Mouse (Mus musculus) adipocyte (in vitro differentiated cells): ENCODE results near the gene Olfr777.
"Not testable (repeated sequence)": the region's sequence is repeated elsewhere in the genome, so short reads cannot be mapped to it uniquely, and the experiment has no call there.

Source experiments
- DNase-seq: peaks from one replicate; pipeline ENCODE4 v3.0.0-alpha.2; 2016; ENCODE audit warnings: low spot score

The Olfr777 gene

DNA sequence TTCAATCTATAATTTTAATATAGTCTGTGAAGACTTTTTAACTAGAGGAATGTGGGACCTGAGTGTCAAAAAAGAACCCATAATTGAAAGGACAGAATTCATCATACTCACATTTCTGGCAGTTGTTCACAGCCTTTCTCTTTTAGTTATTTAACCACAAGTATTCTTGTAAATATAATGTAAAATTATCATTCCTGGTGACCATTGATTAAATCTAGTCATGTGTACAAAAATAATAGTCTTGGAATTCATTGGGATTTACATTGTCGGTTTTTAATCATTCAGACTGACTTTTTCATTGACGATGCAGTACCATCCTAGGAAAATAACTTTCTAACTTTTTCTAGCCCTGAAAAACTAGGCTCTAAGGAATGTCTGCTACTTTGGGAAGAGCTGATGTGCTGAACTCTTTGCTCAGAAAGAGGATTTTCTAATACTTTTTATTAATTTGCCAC, at the start of gene Olfr777:
Olfr777 (minus strand) TSS at position 405 of the 455 bp plus-strand sequence.
- no peak for DNase-seq

DNA sequence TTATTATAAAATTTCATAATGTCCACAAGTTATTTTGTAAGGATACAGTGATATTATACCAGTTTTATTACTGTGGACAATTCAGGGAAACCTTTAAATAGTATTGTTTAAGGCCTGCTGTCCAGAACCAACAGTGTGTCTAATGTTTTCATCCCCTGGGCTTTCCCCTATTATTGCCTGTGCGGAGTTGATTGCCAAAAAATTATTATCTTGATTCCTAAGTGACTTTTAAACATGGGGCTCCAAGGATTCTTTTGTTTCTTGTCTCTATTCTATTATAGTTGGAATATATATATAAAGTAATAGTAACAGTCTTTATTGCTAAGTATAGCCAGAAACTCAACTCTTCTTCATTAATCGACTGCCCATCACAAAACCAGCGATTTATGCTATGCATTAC, 46.5 kb upstream of the Olfr777 start, which contains the start of gene Olfr780:
Olfr780 (plus strand) TSS at position 301 of the 400 bp plus-strand sequence.
- no peak for DNase-seq

DNA sequence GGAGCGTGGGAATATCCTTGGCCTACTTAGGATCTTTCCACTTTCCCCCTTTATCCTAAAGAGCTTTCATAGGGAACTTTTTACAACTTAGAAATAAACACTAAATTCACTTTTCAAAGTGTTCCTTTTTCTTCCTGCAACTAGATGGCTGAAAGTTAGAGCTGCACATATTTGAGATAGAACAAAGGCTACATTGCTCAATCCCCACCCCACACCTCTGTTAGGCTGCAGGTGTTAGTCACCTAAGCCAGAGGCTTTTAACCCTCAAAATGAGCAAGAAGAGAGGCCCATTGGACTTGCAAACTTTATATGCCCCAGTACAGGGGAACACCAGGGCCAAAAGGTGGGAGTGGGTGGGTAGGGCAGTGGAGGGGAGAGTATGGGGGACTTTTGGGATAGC, 42.2 kb upstream of the Olfr777 start:
- not testable (repeated sequence) for DNase-seq

DNA sequence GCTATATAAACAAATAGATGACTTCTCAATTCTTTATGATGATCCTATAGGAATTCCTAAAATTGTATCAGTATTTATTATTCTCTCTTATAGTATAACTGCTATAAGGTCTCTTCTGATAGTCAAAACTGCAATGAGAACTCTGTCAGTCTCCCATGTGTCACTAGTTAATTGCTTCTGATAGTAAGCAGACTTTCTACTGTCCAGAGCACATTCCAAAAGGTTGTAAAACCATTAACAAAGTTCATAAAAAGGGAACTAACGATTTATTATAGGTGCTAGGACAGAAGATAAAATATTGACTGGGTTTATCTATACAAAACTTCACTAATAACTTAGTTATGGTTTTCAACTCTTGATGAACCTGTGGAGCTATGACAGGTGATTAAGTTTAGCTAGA, 41.7 kb upstream of the Olfr777 start:
- not testable (repeated sequence) for DNase-seq

DNA sequence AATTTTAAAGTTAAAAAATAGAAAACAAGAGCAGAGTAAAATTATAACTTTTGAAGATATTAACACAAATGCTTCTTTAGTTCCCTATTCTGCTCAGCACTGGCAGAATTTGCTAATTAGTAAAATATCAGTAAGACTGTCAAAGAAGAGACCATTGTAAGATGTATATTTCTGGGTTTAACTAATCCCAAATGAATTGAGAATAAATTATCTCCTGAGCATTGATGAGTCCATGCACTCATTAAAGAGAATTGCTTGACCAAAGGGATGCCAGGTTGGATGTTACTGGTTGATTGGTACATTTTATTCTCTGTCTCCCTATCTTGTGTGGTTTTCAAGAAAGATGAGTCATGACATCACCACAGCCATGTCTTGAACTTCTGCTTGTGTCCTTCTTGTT, 12.5 kb downstream of the Olfr777 start, which contains the start of gene Olfr776:
Olfr776 (plus strand) TSS at position 301 of the 400 bp plus-strand sequence.
- no peak for DNase-seq

DNA sequence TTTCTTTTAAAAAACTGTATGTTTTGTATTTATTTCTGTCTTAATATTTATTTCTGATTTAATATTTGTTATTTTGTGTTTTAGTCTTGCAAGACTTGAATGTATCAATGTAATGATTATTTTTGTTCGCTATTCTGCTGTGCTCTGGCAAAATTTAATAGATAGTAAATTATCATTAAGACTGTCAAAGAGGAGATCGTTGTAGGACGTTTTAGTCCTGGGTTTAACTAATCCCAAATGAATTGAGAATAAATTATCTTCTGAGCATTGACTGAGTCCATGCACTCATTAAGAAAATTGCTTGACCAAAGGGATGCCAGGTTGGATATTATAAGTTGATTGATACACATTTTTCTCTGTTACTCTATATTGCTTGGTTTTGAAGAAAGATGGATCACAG, 23.2 kb downstream of the Olfr777 start, which contains the start of gene Olfr775:
Olfr775 (plus strand) TSS at position 301 of the 400 bp plus-strand sequence.
- no peak for DNase-seq

DNA sequence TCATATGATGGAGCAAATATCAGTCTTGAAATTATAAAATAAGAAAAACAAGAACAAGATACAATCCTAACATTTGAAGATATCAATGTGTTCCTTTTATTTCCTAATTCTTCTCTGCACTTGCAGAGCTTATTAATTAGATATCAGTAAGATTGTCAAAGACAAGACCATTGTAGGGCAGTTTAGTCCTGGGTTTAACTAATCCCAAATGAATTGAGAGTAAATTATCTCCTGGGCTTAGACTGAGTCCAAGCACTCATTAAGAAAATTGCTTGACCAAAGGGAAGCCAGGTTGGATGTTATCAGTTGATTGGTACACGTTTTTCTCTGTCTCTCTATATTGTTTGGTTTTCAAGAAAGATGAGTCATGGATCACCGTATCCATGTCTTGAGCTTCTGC, 35.4 kb downstream of the Olfr777 start, which contains the start of gene Olfr774:
Olfr774 (plus strand) TSS at position 301 of the 400 bp plus-strand sequence.
- DNase-seq: no peak

DNA sequence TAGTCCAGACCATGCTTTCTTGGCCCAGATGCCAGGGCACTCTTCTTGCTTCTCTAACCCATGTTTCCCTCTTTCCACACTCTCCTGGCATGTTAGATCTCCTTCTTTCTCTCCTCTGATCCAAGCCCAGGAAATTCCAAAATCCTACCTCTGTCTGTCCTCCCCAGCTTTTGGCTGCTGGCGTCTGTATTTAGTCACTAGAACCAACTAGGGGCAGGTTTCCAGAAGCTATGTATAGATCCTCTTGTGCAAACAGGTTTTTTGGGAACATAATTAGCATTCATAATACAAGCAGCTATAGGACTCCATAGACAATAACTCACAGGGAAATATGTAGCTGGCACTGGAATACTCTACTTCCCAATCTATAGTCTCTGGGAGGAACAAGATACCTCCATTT, 40.5 kb downstream of the Olfr777 start:
- no peak for DNase-seq
